Mouse (Mus musculus) c-Kit-positive CD71-positive TER-119-negative erythroid progenitor cells, embryonic 14.5 days (primary cell): ENCODE results near the gene Ttc4.
A peak's percentile ranks its signal among the peaks of the same experiment; 100 is the strongest.

Experiments used
- DNase-seq: peaks from one replicate; pipeline ENCODE4 v3.0.0-alpha.2; 2013; ENCODE audit warnings: low read depth

Gene Ttc4

DNA sequence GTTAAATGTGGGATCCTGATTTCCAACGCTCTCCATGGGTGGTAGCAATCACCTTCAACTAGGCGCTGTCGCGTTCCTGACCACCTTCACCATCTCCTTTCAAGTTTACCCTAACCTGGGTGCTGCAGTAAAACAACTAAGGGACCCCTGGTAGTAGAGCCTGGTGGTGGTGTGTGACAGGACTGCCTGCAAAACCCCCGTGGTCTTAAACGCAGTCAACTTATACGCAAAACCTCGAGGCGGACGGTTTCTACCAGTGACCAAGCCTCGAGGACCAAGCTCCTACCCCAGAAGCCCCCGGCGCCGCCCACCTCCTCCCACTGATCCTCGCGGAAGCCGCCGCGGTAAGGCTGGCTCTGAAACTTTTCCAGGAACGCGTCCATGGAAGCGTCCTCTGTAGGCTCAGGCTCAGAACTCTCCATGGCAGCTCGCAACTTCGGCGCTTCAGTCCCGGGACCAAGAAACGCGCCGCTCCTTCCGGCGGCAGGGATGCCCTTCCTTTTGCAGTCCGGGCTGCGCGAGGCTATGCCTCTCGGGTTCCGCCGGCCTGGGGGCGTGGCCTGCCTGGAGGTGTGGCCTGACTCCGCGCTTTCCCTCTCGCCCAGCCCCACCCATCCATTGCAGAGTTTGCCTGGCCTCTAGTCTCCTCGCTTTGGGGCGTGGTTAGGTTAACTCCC, at the start of gene Ttc4:
TSS of gene Ttc4 (minus strand) at position 503 of the 677 bp plus-strand sequence.
- peak; percentile 95 for DNase-seq

DNA sequence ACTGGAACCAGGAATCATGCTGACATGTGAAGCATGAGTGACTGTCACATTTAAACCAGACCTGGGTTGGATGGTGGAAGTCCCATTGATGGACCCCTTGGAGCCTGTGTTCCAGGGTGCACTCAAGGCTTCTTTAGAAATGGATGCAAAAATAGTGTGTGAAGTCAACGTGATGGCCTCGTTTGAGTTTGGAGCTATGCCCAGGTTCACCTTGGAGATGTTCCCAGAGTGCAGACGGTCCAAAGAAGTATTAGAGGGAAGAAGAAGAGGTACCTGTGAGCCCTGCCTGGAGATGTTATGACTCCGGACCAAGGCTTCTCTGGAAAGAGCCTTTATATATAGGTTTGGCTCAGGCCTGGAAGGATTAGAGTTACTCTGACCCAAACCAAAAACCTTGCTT, 41.9 kb upstream of the Ttc4 start:
- no peak for DNase-seq

- no peak for DNase-seq
Observed at GRCm38 (mm10) chr4:106713622-106714021, 34.9 kb upstream of the Ttc4 start.

- DNase-seq, result peak; percentile 38
Observed at GRCm38 (mm10) chr4:106708408-106708807, 29.7 kb upstream of the Ttc4 start.

DNA sequence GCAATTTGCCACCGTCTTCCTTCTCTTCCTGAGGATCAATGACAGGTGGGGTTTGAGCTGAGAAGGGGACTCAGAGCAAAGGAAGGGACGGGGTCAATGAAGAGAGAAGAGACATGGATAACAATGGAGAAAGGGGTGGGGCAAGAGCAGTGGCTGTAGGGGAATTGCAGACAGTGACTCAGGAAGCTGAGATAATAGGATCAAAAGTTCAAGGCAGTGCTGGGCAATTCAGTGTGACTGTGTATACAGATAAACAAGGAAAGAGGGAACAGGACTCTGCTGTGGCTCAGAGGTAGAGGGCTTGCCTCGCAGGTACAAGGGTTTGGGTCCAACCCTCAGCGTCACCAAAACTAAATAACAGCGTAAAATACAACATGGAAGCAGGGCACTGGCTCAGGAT, 29.2 kb upstream of the Ttc4 start:
- no peak for DNase-seq

GRCm38 (mm10) chr4:106705096-106705665, 26.4 kb upstream of the Ttc4 start:
- no peak for DNase-seq

- no peak for DNase-seq
Observed at GRCm38 (mm10) chr4:106704416-106704815, 25.7 kb upstream of the Ttc4 start.

DNA sequence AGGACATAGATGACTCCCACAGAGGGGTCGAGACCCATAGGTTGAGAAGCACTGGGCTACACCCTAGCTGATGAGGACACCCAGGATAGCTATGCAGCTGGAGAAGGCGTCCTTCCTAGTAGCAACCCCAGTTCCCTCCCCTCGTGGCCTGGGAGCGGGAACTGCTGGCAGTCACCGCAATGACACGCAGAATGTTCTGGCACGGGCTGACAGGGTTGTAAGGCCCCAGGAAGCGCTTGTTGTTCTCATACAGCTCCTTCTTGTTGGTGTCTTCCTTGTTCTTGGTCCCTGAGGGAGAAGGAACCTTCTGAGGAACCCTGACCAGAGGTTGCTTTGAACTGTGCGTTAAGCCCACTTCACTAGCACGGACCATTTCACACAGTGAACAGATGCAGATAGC, 25.2 kb upstream of the Ttc4 start:
- no peak for DNase-seq

DNA sequence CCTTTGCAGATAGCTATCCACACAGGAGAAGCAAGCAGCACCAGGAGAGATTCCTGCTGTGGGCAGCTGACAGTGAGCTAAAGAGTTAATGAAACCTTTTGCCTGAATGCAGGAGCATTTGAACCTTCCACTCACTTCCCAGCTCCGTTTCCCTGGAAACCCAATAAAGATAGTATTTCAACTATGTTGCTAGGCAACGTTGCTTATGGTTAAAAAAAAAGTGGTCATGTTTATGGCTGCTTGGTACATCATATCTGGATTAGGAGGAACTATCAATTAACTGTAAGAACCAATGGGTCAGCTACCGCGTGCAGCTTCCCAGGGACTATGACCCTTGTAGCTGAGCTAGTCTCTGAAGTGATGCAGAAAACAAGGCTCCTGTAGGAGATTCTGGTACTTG, 22.1 kb upstream of the Ttc4 start:
- no peak for DNase-seq

GRCm38 (mm10) chr4:106699989-106700388, 21.2 kb upstream of the Ttc4 start:
- no peak for DNase-seq

DNA sequence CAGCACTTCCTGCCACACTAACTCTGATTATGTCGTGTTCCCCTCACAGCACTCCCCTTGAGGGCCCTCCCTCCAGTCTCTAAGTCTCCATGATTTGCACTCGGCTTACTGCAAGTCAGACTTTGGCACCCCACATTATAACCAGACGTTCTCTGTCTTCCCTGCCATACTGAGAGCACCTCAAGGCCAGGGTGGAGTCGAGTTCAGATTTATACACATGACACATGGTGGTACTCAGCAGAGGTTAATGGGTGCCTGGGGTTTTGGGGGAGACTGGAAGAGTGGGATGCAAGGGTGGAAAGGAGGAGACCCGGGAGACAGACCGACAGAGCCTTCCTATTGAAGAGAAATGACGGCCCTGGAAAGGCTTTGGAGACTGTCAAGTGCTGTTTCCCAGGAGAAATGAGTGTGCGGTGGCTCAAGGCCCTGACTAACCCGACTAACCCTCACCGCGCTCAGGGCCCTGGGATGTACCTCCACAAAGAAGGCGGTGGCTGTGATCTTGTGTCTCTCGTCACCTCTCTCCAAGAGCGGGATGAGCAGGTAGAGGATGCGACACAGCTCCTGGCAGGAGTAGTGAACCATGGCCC, 15.2 kb upstream of the Ttc4 start:
- DNase-seq, result no peak

DNA sequence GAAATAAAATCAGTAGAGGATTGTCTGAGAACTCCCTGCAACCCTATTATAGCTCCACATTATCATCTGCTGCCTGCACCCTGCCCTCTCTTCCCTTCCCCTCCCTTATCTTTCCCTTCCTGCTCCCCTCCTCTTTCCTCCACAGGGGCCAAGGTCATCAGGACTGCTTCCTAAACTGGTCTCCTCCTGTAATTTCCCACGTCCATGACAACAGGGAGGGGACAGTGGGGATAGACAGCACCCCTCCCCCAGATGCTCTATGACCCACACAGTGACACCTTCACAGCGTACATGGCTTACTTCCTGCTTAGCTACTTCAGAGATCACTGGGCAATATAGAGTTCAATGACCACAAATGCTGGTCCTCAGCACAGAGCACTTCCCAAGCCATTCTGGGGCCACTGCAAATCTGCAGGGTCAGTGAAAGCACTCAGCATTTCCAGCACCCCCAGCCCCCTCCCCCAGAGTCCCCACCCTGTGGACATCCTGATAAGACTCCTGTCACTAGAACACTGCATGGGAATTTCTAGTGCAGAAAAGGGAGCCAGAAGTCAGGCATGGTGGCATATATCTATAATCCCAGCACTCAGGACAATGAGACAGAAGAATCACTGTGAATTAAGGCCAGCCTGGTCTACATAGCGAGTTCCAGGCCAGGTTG, 10.0 kb upstream of the Ttc4 start:
- DNase-seq, result no peak

DNA sequence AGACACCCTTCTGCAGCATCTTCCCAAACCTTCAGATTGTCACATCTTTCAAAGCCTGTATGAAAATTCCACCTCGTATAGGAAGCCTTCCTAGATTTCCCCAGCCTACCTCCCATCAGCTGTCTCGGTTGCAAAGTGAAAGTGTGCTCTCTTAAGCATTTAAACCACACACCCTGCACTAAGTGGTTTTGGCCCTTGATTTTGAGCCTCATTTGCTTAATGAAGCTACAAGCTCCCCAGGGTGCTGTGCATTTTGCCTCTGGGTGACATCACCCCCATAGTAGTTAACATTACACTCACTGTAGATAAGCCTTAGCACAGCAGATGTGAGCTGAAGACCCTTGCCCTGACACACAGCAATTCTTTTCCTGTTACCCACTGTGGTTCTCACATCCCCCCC, 2.2 kb upstream of the Ttc4 start:
- DNase-seq, result no peak

DNA sequence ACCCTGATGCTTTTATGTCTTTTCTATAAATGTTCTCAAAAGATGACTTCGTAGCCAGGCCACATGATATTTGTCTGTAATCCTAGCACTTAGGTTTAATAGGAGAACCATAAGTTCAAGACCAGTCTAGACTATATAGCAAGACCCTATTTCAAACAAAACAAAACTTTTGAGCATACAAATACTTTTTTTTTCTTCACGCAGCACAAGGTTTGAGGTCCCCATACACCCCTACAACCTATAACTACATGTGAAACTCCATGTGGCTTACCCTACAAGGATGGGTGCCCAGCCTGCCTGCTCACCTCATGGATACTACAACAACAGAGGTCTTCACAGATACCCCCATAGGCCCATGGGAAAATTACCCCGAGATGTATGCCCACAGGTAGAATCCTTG, 408 bp upstream of the Ttc4 start:
- DNase-seq, result no peak

- DNase-seq, result no peak
Observed at GRCm38 (mm10) chr4:106676749-106677148, 2.0 kb downstream of the Ttc4 start.

DNA sequence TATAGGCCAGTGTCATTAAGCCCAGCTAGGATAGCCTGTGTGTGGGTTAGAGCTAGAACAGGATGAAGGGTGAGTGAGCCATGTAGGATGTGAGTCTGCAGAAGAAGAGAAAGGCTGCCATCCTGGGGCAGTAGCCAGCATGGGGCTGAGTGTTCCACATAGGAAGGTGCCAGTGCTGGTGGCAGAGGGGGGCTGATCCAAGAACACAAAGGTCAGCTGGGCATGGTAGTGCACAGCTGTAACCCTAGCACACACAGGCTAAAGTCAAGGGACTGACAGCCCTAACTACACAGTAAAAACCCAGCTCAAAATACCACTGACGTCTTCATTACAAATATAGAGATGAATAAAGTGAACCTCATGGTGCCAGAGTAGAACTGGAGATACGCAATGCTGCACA, 12.2 kb downstream of the Ttc4 start:
- DNase-seq, result no peak

DNA sequence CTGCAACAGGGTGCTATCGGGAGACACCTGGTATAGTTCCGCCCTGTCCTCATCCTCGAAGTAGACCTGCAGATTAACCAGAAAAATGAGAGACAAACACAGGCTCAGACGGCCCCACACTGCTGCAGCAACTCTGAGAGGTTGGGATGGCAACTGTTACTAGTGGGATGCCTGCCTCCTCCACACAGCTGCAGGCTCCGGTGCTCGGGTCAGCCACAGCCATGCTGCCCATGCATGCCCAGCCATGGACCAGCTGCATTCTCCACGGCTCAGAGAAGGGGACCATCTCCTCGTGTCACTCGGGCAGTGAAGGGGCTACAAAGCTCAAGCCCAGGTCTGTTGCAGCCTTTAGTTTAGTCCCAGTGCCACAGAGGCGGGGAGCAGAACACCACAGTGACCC, 13.1 kb downstream of the Ttc4 start:
- no peak for DNase-seq

GRCm38 (mm10) chr4:106665269-106665668, 13.5 kb downstream of the Ttc4 start:
- no peak for DNase-seq

DNA sequence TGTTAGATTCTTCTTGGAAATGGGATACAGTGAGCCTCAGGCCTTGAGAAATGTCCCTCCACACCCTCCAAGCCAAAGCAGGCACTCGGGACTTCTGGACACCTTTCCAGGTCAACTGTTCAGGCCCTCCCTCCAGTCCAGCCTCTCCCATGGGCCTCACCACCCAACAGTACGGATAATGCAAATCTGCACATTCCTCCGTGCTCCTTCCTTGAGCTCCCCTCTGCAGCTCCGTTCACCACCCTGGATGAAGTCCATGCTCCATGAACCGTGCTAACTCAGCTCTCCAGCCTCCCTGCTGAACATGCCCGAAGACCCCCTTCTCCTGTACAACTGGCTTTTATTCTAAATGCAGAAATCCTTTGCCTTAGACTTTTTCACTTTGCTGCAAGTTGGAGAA, 14.0 kb downstream of the Ttc4 start:
- no peak for DNase-seq

DNA sequence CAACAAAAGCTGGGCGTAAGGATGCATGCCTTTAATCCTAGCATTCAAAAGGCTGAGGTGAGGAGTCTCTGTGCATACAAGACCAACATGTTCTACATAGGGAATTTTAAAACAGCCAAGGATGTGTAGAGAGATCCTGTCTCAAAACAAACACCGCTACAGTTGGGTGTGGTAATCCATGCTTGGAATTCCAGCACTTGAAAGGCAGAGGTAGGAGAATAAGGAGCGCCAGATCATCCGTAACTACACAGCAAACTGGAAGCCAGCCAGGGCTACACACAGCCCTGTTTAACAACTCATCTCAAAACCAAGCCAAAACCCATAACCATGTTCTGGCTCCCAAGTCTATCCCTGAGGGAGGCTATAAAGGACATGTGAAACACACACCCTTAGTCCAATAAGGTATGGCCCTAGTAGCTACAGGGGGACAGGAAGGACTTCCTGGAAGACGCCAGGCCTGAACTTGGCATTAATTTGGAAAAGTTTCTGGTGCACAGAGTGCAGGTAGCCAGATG, 14.7 kb downstream of the Ttc4 start:
- DNase-seq, result no peak

DNA sequence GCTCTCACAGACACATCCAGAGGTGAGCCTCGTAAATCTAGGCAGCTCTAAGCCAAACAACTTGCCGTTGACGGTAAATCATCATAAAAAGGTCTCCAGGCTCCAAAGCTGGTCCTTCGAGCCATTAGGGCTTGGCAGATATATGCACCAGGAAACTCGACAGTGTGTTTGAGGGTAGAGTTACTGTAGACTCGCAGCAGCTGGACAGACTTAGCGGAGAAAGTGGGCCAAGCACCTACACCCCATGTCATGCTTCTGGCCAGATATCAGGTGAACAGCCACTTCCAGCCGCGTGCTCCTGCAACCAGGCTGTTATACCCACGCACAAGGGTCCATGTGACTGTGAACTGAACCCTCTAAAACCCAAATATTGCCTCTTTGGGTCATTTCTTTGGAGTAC, 23.1 kb downstream of the Ttc4 start:
- no peak for DNase-seq

- no peak for DNase-seq
Observed at GRCm38 (mm10) chr4:106653051-106653450, 25.7 kb downstream of the Ttc4 start.

DNA sequence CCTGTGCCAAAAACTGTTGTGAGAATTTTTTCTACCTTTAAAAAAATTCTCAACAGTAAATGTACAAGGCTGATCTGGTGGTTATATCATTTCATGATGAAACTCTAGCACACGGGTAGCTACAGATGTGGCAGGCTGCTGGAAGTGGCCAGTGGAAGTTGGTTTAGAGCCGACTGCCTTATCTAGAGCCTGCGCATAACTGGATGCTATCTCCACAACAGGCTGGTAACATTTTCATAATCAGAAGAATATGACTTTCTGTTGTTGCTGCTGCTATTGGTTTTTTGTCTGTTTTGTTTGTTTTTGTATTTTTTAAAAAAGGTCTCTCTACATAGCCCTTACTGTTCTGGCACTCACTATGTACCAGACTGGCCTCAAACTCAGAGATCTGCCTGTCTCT, 26.2 kb downstream of the Ttc4 start:
- DNase-seq, result no peak
